In genomic region chr10:25032625-25033024, GRCm38 (mm10) we compare ENCODE assay signal across 17 mouse cellular contexts.
"Had no signal": no experiment of that assay in that cellular context is flagged by ENCODE, and none has a peak within 500 bp of the region (broad histone marks: within the 10 kb centered on the region; RNA-seq: fewer than 3 reads in every experiment).

No protein-coding gene starts in this region.

- H3K4me2 ChIP-seq: lung, embryonic 15.5 days; midbrain, embryonic 11.5 days; midbrain, embryonic 13.5 days; midbrain, embryonic 15.5 days; neural tube, embryonic 12.5 days; stomach, embryonic 15.5 days had no signal

- H3K9ac ChIP-seq: lung, embryonic 15.5 days; midbrain, embryonic 13.5 days; midbrain, embryonic 15.5 days; neural tube, embryonic 12.5 days; stomach, embryonic 15.5 days had no signal

- H3K9me3 ChIP-seq: lung, embryonic 15.5 days; midbrain, embryonic 15.5 days; stomach, embryonic 15.5 days had no signal

- DNase-seq: lung, adult 2 months; lung, postnatal 14 days; lung, postnatal 36 days; right cerebral cortex, postnatal 14 days; thymus, adult 2 months; thymus, postnatal 25 days; thymus, postnatal 4 days had no signal

- H3K27ac ChIP-seq: lung, embryonic 15.5 days; macrophage; midbrain, embryonic 13.5 days; midbrain, embryonic 15.5 days; neural tube, embryonic 12.5 days; stomach, embryonic 15.5 days; stomach, postnatal 0 days had no signal

- H3K36me3 ChIP-seq: lung, embryonic 15.5 days; midbrain, embryonic 13.5 days; midbrain, embryonic 15.5 days; neural tube, embryonic 12.5 days; stomach, embryonic 15.5 days had no signal

- ATAC-seq: lung, postnatal 0 days; midbrain, embryonic 13.5 days; midbrain, embryonic 15.5 days had no signal

- H3K4me1 ChIP-seq: lung, embryonic 15.5 days; midbrain, embryonic 15.5 days; stomach, embryonic 15.5 days had no signal

- H3K27me3 ChIP-seq: lung, embryonic 15.5 days; megakaryocyte, embryonic 14.5 days; midbrain, embryonic 13.5 days; midbrain, embryonic 15.5 days; neural tube, embryonic 12.5 days; stomach, embryonic 15.5 days had no signal

- H3K4me3 ChIP-seq: lung, embryonic 15.5 days; megakaryocyte, embryonic 14.5 days; midbrain, embryonic 13.5 days; midbrain, embryonic 15.5 days; neural tube, embryonic 12.5 days; stomach, embryonic 15.5 days had no signal
